Mouse (Mus musculus): Measurements from ENCODE around the gene Fam107b.

The Fam107b gene

DNA sequence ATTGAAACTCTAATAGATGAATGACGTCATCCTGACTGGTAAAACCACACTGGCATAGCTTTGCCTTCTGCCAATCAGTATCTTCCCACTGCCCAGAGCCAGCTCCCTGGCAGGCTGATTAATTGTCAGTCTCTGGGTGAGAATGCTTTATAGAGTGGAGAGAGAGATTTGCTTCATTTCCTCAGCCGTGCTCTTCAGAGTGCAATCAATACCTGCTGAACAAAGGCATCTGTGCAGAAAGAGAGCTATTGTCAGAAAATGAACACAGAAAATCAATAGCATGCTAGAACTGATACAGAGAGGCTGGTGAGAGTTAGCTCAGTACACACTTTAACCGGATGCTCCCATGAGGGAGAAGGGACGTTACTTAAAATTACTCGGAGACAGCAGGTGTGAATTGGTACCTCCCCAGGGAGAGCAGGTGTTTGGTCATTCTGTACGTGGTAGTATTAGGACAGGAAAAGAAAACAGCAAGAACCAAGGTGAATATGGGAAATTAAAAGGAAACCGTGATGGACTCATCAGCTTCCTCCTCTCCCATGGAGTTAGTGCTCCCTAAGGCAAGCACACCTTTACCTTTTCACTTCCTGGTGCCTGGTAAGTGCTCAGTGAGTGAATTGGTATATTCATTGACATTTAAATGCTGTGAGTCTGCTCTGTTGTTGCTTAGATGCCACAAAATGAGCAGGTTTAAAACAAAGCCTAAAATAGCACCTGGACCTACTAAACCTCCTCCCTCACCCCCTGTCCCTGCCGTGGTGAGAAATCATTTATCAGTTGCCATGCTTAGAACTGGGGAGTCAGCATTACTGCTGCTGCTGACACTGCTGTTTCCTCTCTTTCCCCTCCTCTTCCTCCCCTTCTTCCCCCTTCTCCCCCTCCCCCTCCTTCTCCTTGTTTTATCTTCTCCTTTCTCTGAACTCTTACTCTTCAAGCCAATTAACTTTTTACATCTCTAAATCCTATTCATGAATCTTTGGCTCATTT, 38.9 kb downstream of the Fam107b start:
- peak; percentile 14 for DNase-seq

DNA sequence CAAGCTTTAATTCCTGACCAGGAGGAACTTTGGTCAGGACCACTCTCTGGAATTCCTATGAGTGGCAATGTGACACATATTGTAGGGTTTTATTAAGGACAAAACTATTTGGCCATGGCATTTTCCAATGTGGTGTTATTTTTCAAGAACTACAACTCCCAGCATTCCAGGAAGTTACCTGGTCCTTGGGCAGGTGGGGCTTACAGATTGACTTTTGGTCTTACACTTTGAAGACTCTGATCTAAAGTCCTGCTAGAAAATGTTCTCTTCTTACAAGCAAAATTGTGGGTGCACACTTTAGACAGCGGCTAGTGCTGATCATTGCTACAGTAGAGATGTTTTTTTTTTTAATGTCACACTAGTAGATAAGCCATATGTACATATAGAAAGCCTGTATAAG, 48.2 kb downstream of the Fam107b start:
- DNase-seq: no peak

- DNase-seq: no peak
Observed at GRCm38 (mm10) chr2:3621568-3621967, 51.3 kb downstream of the Fam107b start.

GRCm38 (mm10) chr2:3622158-3622557, 51.9 kb downstream of the Fam107b start:
- no peak for DNase-seq

DNA sequence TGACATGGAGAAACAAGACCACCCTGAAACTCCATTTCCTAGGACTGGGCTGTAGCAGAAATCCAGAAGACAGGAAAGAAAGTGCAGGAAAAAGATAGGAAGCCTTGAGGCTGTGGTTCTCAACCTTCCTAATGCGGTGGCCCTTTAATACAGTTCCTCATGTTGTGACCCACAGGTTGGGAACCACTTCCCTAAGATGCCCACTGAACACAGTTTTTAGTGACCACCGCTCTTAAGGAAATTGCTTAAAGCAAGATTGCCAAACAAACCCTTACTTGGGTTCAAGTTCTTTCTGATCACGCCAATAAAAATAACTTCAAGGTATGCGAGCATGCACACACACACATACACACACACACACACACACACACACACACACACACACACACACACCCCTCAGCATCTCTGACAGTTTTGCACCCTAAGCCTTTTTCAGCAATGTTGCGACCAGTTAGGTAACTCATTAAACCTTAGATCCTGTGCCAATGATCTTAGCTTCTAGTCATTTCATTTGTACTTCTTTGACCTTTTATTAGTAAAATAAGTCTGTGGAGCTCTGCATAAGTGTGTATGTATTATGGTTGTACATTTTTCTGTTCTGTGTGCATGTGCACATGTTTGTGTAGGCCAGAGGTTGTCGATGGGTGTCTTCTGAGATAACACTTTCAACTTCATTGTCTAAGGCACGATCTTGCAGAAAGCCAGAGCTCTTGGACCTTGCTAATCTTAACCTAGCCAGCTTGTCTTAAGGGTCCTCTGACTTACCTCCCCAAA, 53.1 kb downstream of the Fam107b start:
- DNase-seq: no peak

DNA sequence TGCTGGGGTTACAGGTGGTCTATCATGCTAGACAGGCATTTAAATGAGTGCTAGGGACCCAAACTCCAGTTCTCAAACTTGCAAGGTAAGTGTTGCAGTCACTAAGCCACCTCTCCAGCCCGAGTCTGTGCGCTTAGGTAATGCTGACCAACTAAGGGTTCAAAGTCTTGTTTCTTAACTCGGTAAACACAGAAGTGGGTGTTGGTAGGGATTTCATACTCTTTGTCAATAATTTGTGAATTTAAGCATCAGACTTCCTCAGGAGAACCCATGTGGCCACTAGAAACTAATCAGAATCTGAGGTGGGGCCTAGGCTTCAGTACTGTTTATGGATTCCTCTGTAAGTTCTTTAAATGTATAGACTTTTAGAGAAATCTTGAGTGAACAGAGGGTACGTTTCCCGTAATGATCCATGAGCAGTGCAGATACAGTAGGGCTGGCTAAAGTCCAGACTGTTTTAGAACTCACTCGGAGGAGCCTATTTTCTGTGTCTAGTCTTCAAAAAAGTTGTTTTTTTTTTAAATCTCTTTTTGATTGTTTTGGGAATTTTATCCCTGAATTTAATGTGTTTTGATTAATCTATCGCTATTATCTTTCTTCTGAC, 53.8 kb downstream of the Fam107b start:
- DNase-seq: no peak

- DNase-seq: no peak
Observed at GRCm38 (mm10) chr2:3629096-3629495, 58.8 kb downstream of the Fam107b start.

GRCm38 (mm10) chr2:3629741-3630140, 59.5 kb downstream of the Fam107b start:
- no peak for DNase-seq

GRCm38 (mm10) chr2:3630769-3631477, 60.6 kb downstream of the Fam107b start:
- no peak for DNase-seq

DNA sequence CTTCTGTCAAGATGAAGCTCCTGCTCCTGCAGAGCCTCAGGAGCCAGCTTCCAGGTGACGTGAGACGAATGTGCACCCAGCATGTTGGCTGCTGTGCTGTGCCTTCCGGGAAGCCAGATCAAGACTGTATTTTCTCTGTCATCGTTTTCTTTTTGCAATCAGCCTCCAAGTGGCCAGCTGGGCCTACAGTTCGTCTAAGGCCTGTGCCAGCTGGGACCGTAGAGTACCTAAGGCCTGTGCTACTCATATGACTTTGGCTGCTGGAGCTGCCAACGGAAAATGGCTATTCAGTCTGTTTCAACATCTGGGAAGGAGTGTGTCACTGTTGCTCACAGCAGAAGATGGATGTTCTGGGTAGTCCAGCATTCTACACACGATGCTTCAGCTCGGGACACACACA, 62.8 kb downstream of the Fam107b start:
- peak; percentile 22 for DNase-seq

GRCm38 (mm10) chr2:3636771-3637170, 66.5 kb downstream of the Fam107b start:
- no peak for DNase-seq

- DNase-seq: no peak
Observed at GRCm38 (mm10) chr2:3641001-3641770, 70.9 kb downstream of the Fam107b start.

DNA sequence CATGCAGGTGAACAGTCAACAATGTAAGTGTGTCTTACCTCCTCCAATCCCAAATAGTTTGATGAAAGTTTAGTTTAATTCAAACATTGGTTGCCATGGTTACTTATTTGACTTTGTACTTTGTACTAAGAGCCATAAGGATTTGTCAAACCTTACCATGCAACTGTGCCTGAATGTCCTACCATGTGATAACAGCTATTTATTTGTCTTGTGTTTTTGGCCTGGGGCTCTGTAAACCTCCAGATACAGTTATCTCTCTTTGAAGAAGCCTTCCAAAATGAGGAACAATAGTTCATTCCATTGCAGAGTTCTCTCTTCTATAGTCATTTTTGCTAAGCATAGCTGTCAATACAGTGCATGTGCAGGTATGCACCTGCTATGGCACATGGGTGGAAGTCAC, 72.7 kb downstream of the Fam107b start:
- DNase-seq: no peak

GRCm38 (mm10) chr2:3645741-3646140, 75.5 kb downstream of the Fam107b start:
- DNase-seq: no peak

DNA sequence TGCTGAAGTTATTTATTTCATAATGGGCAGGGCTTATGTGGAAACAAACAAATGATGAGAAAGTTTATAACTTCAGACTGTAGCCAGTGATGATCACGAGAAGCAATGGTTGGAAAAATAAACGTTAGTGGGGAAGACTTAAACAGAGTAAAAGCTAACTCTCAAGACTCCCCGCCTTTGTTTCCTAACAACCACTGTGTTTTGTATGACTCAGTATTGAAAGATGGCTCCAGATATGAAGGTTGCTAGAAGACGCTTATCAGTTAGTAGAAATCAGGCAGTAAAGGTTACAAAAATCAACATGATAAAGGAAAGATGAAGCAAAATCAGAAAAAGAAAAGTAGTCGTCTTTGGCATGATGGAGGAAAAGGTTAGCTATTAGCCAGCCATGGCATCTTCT, 78.9 kb downstream of the Fam107b start:
- no peak for DNase-seq

GRCm38 (mm10) chr2:3654606-3655005, 84.3 kb downstream of the Fam107b start:
- DNase-seq: no peak

DNA sequence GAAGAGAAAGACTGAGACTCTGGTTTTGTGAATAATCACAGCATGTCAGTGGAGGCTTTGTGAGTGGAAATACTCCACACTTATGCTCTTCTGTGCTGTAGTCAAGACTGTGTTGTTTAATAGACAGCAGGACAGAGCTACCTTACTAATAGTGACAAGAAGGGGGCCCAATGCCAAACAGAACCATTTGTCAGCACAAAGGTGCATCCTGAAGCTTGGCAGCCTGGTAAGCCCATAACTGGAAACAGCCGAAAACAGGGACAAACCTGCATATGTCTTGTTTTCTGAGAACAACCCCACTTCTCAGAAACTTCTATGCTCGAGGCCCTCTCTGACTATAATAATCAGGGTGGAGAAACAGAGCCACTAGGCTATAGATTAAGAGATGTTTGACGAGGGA, 85.8 kb downstream of the Fam107b start:
- no peak for DNase-seq

DNA sequence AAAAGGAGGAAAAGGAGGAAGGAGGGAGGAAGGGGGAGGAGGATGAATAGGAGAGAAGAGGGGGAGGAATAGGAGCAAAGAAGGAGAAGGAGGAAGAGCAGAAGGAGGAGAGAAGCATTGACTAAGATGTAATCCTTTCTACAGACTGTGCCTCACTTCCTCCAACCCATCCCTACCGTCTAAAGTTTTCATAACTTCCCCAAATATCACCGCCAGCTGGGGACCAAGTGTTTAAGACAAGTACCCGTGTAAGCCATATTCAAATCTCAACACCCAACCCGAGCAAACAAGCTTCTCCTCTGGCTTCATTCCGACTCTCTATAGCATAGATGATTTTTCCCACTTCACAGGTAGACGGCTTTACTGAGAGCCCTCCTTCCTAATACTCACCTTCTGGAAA, 86.5 kb downstream of the Fam107b start:
- no peak for DNase-seq

DNA sequence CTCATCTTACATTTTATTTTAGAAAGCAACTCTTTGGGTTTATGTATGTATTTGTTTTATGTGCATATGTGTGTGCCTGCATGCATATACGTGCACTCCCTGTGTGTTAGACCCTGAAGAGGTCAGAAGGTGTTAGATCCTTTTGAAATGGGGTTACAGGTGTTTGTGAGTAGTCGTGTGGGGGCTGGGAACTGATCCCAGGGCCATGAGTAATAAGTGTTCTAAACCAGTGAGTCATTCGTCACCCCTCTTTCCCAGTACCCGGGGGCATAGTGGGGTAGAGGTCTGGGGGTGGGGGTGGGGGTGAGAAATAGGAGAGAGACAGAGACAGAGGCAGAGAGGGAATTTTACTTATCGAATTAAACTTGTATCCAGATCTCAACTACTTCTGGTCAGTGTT, 87.1 kb downstream of the Fam107b start:
- DNase-seq: no peak

GRCm38 (mm10) chr2:3657811-3658730, 87.8 kb downstream of the Fam107b start:
- DNase-seq: peak; percentile 74

DNA sequence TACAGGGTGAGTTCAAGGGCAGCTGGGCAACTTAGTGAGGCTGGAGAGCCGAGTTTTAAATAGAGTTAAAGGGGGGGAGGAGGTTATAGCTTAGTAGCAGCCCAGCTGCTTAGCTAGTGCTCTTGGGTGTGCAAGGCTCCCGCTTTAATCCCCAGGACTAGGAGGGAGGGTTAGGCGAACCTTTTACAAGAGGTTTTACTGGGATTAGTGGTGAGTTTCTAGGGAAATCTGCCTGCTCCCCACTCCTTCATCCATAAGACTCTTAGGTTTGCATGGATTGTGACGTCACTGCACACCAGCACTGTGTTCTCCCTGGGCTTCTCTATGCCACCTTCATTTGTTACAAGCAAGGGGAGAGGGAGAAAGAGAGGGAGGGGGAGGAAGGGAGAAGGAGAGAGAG, 88.6 kb downstream of the Fam107b start:
- no peak for DNase-seq
